Mouse (Mus musculus): ENCODE data around the gene Igbp1. TPM values are rescaled to one million over a fixed set of nuclear protein-coding genes. Genes with fewer than 3 reads are reported as not detected.

Gene Igbp1
- 10 to 100 TPM; 31.5 to 32.9 TPM for total RNA-seq (2023)

GRCm38 (mm10) chrX:100494068-100494978 is at the start of gene Igbp1:
Gene Igbp1 (plus strand): TSS chrX:100494291.

GRCm38 (mm10) chrX:100524471-100524870 is 30.4 kb downstream of the Igbp1 start, which contains the start of gene Dgat2l6:
Gene Dgat2l6 (plus strand): TSS chrX:100524838.

Other genes with a start within 250 kb of the Igbp1 start
- gene Otud6a, start 65.3 kb upstream of the Igbp1 start, total RNA-seq (2023): not detected
- not detected for gene Awat2, start 51.6 kb upstream of the Igbp1 start, total RNA-seq (2023)
- under 1 TPM in 1 of 2 experiments, not detected in 1; 0.29 TPM for gene Dgat2l6, start 30.5 kb downstream of the Igbp1 start, total RNA-seq (2023)
- gene Awat1, start 78.0 kb downstream of the Igbp1 start, total RNA-seq (2023): 1 to 10 TPM in 1 of 2 experiments, under 1 TPM in 1; 0.44 to 1.1 TPM
- gene P2ry4, start 100.6 kb downstream of the Igbp1 start, total RNA-seq (2023): not detected
- not detected for gene Arr3, start 111.2 kb downstream of the Igbp1 start, total RNA-seq (2023)
- 10 to 100 TPM; 21.9 to 24.5 TPM for gene Kif4, start 131.4 kb downstream of the Igbp1 start, total RNA-seq (2023)
- gene Pdzd11, start 132.3 kb downstream of the Igbp1 start, total RNA-seq (2023): 10 to 100 TPM; 18.6 to 25.1 TPM
- gene Gdpd2, start 235.6 kb downstream of the Igbp1 start, total RNA-seq (2023): under 1 TPM; 0.18 to 0.77 TPM